Mouse (Mus musculus) gastrocnemius, postnatal 25 days (tissue): ENCODE measurements around the gene Sprr2h. TPM values are rescaled to one million over a fixed set of nuclear protein-coding genes. Genes with fewer than 3 reads are reported as not detected.

Source experiments
- DNase-seq: peaks from one replicate; pipeline ENCODE4 v3.0.0; 2022
- long read RNA-seq, 2 experiments: library from polyadenylated mRNA; stranded (forward); transcript quantifications; one replicate each; pipeline ENCODE4 v2.0.0; 2021
- total RNA-seq, 2 experiments: library from RNA; stranded (reverse); gene quantifications; 1 replicate in 1 of 2; 2 replicates in 1 of 2; pipeline ENCODE4 v1.2.3; 2021

Sprr2h gene
- total RNA-seq, result not detected
- long read RNA-seq, experiment 1, result 0 reads
- long read RNA-seq, experiment 2, result 0 reads

GRCm38 (mm10) chr3:92385385-92385784 lies at the start of gene Sprr2h:
TSS of gene Sprr2h (plus strand) at chr3:92385685.
- DNase-seq, result no peak

GRCm38 (mm10) chr3:92336278-92336677 lies 49.2 kb upstream of the Sprr2h start:
- DNase-seq, result no peak

DNA sequence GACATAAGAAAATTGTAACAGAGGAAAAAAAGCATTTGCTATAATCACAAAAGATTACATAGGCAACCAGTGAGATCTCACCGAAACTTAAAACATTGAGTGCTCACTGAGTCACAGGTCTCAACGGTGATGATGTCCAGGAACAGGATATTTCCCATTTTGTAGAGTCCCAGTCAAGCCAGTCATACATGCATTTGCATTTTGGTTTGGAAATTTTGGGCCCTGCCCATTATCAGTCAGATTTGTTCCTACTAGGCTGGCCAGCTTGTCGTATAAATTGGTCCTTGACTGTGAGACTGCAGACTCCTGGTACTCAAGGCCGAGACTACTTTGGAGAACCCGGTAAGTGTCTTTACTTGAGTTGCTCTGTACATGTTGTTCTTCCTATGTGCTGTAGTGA lies 46.6 kb upstream of the Sprr2h start, which contains the start of gene Sprr2d:
Gene Sprr2d (plus strand): TSS at position 301 of the 400 bp plus-strand sequence.
- DNase-seq, result no peak

GRCm38 (mm10) chr3:92351843-92352242 lies 33.6 kb upstream of the Sprr2h start, which contains the start of gene Sprr2e:
TSS of gene Sprr2e (plus strand) at chr3:92352143.
- DNase-seq, result no peak

DNA sequence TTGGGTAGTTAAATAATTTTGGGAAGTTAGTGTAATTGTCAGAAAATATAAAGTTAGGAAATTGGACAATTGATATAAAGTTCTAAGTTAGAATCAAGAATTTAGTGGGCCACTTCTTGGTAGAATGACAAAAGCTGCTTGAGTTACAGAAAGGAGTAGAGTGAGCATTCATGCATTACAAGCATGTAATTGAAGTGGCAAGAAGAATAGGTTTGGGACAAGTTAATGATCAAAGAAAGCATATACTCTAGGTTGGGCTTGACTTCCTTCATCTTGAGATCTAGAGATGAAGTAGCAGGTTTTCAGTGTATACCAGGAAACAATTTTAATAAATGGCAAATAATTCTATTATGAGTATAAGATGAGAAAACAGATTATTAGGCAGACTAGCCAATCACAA lies 23.9 kb upstream of the Sprr2h start:
- no peak for DNase-seq

- DNase-seq, result no peak
Measured at GRCm38 (mm10) chr3:92364887-92365286, 20.6 kb upstream of the Sprr2h start, which contains the start of gene Sprr2f. TSS of gene Sprr2f (plus strand) at chr3:92365187.

DNA sequence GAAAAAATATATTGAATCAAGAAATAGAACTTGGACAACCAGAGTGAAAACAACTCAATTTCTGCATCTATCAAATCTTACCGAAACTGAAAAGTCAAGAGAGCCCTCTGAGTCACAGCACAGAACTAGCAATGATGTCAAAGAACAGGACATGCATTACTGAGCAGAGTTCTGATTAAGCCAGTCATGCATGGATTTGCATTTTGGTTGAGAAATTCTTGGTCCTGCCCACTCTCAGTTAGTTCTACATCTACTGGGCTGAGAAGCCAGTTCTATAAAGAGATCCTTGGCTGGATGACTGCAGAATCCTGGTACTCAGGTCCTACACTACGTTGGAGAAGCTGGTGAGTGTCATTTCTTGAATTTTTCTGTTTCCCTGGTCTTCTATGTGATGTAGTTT lies 11.9 kb upstream of the Sprr2h start:
- no peak for DNase-seq

DNA sequence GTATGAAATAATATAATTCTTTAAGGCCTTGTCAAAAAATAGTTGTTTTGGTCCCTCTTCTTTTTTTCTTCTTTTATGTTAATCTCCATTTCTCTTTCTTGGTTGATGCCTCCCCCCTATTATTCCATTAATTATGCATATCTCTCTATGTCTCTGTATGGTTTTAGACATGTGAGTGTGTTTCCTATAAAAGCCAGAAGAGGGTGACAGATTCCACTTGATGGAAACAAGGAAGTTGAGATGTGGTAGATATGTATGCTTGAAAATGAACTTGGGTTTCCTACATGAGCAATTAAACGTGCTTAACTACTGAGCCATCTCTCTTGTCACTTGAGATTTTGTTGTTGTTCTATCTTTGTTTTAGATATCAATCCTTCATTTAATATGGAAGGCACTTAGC lies 8.8 kb downstream of the Sprr2h start:
- DNase-seq, result no peak

GRCm38 (mm10) chr3:92407691-92408090 lies 22.2 kb downstream of the Sprr2h start, which contains the start of gene Sprr2i:
TSS of gene Sprr2i (plus strand) at chr3:92407991.
- no peak for DNase-seq

- DNase-seq, result no peak
Measured at GRCm38 (mm10) chr3:92417782-92418181, 32.3 kb downstream of the Sprr2h start, which contains the start of gene Sprr2j-ps. TSS of gene Sprr2j-ps (plus strand) at chr3:92418082.

DNA sequence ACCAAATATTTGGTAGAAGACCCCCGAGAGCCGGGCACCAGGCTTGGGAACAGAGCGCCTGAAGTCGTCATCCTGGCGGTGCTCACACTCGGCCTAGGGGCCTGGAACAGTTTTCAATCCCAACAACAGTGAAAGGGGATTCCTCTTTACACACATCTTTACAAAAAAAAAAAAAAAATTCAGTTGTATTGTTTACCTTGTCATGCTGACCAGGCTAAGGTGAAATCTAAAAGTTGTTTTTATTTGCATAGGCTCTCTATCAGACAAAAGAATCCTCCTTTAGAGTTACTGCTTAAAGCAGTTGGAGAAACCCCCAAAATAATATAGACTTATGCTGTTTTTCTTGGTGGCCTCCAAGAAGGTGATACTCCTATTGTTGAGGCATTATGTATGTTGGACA lies 43.8 kb downstream of the Sprr2h start, which contains the start of gene Gm9774:
Gene Gm9774 (minus strand): TSS at position 101 of the 400 bp plus-strand sequence.
- no peak for DNase-seq

DNA sequence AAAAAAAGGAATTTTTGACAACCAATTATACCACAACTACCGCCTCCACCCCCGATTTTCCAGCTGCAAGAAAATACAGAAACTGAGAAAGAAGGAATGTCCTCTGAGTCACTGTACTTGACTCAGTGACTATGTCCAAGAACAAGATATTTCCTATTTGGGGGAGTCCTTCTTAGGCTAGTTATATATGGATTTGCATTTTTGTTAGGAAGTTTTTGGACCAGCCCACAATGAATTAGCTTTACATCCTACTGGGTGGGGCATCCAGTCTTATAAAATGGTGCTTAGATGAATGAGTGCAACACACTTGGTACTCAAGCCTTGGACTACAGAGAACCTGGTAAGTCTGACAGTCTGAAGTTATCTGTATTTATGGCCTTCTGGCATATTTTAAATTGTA lies 46.8 kb downstream of the Sprr2h start, which contains the start of gene Sprr2k:
Gene Sprr2k (plus strand): TSS at position 301 of the 400 bp plus-strand sequence.
- DNase-seq, result no peak

Other genes starting within 250 kb of the Sprr2h start
- gene Lelp1, start 242.9 kb upstream of the Sprr2h start, total RNA-seq, result not detected
- gene Sprr2a1, start 169.9 kb upstream of the Sprr2h start, total RNA-seq, result not detected
- gene Sprr2a2, start 169.8 kb upstream of the Sprr2h start, total RNA-seq, result not detected
- gene Sprr2a3, start 100.3 kb upstream of the Sprr2h start, total RNA-seq, result not detected
- not detected for gene Sprr2b, start 69.1 kb upstream of the Sprr2h start, total RNA-seq
- not detected for gene Sprr2d, start 46.5 kb upstream of the Sprr2h start, total RNA-seq
- gene Sprr2e, start 33.5 kb upstream of the Sprr2h start, total RNA-seq, result not detected
- not detected for gene Sprr2f, start 20.5 kb upstream of the Sprr2h start, total RNA-seq
- not detected for gene Sprr2i, start 22.3 kb downstream of the Sprr2h start, total RNA-seq
- gene Sprr2j-ps, start 32.4 kb downstream of the Sprr2h start, total RNA-seq, result not detected
- gene Gm9774, start 43.7 kb downstream of the Sprr2h start, total RNA-seq, result 1 to 10 TPM; 1.4 to 4.3 TPM
- gene Sprr2k, start 46.9 kb downstream of the Sprr2h start, total RNA-seq, result not detected
- not detected for gene Sprr1b, start 53.1 kb downstream of the Sprr2h start, total RNA-seq
- gene Sprr3, start 73.0 kb downstream of the Sprr2h start, total RNA-seq, result not detected
- not detected for gene Sprr1a, start 100.2 kb downstream of the Sprr2h start, total RNA-seq
- gene Sprr4, start 114.8 kb downstream of the Sprr2h start, total RNA-seq, result not detected
- not detected for gene 2310046K23Rik, start 148.8 kb downstream of the Sprr2h start, total RNA-seq
- not detected for gene Ivl, start 188.1 kb downstream of the Sprr2h start, total RNA-seq
- not detected for gene Smcp, start 203.3 kb downstream of the Sprr2h start, total RNA-seq
- gene 2210017I01Rik, start 221.8 kb downstream of the Sprr2h start, total RNA-seq, result not detected
- not detected for gene Lce6a, start 236.0 kb downstream of the Sprr2h start, total RNA-seq